Mouse (Mus musculus) right cerebral cortex, postnatal 25 days (tissue): ENCODE data around the gene Rfx8.
"Not testable (repeated sequence)": the region's sequence is repeated elsewhere in the genome, so short reads cannot be mapped to it uniquely, and the experiment has no call there.

ENCODE experiments used
- DNase-seq: peaks from one replicate; pipeline ENCODE4 v3.0.0; 2022

Rfx8 gene

DNA sequence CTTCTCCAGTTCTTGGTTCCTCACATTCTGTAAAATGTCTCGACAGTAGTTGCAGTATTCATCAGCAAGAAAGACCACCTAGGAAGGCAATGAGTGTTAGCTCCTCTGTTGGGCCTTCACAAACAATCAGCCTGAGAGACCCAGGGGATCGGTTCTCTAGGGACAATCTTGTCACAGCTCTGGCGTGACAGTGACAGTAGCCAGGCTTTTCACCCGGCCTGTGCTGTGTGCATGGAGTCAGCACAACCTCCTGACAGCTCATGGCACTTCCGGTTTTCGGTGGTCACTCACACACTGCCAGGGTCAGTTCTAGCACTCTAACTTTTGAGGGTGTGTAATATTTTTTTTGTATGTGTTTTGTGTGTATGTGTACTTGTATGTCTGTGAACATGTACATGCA, 32.2 kb downstream of the Rfx8 start:
- no peak for DNase-seq

DNA sequence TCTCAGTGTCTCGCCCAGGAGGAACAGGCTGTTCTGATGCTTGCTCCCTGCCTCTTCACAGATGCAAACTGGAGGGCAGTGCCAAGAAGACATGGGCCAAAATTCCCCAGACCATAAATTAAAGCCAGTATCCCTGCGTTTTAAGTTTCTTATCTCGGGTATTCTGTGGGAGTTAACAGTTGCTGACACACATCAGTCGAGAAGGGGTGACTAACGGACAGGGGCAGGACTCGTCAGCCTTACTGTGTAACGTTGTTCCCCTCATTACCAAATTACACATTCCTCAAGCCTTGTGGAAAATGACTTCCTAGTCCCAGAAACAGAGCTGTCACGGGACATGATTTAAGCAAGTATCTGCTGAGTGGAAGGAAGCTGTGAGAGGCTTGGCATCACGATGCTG, 33.5 kb downstream of the Rfx8 start:
- no peak for DNase-seq

DNA sequence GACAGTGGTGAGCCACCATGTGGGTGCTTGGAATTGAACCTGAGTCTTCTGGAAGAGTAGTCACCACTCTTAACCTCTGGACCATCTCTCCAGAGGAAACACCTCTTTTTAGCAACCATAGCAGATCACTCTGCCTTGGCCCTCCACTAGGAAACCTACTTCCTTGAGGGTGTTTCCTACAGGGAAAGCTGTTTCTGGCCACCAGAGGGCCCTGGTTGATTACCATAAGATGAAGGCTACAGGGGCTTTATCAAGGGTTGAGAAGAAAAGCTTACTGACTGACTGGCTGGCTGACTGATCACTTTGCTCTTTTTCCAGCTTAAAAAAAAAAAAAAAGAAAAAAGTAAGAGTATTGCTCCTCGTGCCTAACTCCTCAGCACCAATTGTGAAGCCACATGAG, 35.0 kb downstream of the Rfx8 start:
- peak; percentile 66 for DNase-seq

DNA sequence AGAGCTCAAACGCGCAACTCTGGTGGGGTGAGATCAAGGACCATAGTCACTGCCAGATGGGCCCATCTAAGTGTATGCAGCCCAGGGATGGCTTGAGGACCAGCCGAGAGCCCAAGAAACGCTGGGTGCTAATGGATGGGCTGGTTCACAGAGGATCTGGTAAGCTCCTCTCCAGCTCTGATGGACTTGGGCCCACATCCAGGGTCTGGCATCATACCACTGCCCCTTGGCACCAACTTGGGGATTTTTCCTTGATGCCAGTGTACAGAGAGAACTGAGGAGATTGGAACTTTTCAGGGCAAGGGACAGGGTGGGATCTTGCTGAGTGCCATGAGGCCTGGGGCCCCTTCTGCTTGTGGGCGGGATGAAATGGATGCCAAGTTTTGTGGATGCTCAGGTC, 39.2 kb downstream of the Rfx8 start:
- DNase-seq: no peak

DNA sequence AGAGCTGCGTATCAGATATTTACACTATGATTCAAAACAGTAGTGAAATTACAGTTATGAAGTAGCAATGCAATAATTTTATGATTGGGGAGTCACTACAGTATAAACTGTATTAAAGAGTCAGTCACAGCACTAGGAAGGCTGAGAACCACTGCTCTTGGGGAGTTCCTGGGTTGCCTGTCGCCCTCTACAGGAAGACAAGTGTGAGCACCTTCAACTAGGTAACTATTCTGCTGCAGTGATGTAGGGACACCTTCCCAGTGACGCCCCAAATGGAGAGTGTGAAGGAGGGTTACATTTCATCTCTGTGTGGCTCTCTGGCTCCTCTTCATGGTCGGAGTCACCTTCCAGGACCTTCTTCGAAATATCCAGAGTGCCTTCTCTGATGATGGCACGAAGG, 40.3 kb downstream of the Rfx8 start:
- no peak for DNase-seq

DNA sequence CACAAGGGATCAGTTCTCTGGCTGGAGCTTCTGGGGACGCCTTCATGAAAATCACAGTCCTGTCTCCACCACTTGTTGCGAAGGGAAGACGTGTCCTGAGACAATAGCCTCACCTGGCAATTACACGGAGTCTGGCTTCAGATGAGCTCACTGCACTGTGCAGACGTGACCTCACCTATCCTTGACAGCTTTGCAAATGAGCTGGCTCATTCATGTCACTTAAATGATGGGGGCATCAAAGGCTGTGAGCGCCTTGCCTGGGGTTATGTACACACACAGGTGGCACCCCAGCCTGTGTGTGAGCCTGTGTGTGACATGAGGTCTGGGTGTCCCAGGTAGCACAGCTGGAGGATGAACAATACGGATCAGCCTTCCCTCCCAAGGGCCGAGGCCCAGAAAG, 41.9 kb downstream of the Rfx8 start:
- DNase-seq: no peak

DNA sequence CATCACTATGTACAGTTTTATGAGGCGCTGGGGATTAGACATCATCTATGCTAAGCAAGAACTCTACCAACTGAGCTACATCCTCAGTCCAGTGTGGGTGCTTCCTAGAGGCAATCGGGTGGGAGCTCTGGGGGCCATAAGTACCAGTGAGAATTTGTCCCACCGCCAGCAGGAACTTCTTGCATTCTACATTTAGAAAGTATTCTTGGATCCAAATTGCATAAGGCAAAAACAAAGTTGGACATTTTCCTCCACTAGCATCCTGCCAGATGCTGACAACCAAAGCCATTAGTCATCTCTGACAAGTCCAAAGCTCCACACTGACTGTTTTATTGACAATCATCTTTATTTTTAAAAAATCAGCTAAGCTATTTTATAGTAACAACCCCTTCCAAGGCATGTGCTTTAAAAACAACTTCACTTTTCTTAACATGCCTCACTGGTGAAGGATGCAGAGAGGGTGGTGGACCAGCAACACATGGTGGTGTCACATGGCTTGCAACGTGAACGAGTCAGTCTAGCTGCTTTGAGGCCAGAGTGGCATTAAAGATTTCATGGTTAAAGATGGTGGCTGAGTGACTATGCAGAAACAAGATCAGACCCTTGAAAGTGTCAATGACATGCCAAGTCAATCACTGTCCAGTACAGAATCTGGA, 44.4 kb downstream of the Rfx8 start:
- peak; percentile 36 for DNase-seq

DNA sequence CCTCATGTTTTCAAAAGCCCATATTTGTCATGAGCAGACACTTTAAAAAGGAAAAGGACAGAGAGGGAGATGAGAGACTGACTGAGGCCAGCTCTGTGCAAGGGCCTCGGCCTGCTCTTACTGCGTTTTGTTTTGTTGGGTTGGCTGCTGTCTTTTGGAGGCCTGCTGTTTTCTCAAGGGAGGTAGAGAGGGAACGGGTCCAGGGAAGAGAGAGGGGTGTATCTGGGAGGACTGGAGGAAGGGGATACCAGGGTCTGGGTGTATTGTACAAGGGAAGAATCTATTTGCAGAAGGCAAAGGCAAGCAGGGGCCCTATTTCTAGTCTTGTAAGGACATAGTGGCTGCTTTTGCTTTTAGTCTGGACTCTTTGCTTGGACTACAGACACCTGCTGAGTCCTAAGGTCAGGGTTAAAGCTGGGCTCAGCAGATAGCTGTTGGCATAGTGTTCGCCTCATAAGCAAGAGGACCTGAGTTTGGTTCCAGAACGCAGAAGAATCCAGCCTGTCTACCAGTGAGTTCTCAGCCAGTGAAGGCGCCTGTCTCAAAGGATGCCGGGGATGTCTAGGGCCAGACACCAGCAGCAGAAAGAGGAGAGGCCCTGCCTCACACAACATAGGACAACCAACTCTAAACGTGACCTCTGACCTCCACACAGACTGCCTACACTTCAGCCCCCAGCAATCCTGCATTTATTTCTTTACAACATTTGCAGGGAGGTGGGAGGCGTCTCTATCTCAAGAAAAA, 48.3 kb downstream of the Rfx8 start:
- no peak for DNase-seq

DNA sequence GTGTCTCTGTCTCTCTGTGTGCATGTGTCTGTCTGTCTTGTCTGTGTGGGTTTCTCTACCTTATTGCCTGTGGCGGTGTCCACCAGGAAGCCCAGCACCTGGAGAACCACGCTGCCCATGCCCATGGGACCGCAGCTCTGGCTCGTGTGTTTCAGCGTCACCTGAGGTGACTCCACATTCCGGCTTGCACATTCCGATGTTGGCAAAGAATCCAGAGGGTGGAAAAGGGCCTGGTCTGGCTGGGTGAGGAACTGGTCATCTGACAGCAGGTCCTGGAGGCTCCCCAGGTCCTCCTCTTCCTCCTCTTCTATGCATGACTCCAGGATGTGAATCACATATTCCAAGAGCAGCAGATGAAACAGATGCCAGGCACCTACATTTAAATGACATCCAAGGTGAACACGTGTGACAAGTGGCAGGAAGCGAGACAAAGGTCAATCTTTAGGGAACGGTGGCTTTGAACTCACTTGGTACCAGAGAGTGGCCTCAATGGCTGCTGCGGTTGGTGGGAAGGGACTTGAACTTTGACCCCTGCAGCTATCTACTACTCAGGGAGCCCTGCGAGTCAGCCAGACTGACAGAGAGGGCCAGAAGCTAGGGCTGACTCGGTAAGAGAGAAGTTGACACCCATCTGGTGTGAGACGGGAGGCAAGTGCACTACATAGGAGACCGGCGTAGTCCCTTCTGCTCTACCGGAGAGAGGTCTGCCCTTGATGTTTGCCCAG, 50.4 kb downstream of the Rfx8 start:
- no peak for DNase-seq

DNA sequence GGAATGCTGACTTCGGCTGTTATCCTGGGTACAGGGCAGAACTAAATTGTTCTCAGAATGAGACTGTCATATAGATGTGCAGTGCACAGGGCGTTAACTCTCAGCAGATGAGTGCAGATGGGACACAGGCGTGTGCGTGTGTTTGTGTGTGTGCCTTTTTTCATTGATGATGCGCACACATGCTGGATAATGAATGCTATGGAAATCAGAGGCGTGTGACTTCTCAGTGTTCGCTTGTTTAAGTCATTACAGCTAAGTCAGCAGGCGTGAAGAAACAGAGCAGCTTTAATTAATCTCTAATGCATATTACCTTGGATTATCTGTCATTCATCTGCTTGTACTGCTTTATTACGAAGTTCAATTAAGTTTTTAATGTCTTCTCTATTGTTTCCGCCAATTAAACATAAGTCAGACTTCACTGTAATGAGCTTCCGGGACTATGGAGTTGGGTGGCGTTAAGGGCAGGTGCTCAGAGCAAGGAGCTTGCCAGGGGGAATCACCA, 54.0 kb downstream of the Rfx8 start:
- DNase-seq: no peak

DNA sequence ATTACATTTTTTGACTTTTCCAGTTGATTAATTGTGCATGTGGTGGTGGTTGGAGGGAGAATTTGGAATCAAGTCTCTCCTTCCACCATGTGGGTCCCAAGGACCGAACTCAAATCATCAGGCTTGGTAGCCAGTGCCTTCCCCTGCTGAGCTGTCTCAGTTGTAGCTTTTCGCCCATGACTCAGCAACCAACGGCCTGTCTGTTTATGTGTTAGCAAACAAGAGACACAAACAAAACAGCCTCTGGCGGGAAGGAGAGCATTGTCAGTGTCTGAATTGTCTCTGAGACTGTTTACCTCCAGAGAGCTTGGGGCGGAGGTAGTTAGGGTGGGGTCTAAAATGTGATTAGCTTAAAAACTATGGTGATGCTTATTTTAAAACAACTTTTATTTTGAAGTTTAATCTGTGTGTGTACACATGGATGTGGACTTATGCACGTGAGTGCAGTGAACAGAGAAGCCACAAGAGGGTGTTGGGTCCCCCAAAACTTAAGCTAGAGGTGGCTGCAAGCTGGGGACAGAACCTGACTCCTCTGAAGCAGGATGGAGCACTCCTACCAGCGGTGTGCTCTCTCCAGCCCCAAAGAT, 56.7 kb downstream of the Rfx8 start:
- no peak for DNase-seq

DNA sequence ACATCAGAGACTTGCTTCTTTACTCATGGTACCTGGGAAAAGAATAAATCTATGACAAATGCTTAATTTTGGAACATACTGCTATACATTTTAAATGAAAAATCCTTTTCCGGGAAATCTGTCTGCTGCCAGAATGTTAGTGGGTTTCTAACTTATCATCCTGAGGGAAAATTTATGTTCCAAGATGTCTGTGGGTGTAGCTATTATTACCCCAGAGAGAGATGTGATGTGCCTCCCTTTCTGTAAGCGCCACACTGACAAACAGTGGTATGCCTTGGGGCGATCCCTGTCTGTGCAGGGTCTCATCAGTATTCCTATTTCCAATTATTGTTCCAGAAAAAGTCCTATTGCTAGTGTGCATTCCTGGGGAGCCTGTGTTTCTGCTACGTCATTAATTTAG, 57.7 kb downstream of the Rfx8 start:
- DNase-seq: no peak

DNA sequence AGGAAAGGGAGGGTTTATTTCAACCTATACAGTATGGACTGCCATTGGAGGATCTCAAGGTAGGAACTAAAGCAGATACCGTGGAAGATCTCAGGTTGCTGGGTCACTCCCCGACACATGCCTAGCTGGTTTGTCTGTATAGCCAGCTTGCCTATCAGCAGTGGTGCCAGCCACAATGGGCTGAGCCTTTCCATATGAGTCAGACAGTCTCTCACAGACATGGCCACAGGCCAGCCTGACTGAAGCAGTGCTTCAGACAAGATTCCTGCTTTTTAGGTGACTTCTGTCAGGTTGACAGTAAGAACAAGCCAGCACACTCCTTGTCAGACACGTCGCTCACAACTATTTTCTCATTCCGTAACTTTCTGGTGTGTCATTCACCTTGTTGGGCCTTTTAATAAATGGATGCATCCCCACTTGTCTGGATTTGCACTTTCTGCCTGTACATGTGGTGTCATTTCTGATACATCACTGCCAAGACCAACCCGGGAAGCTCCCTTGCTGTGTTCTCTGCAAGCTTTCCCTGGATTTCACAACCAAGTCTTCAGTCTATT, 63.7 kb downstream of the Rfx8 start:
- DNase-seq: no peak

DNA sequence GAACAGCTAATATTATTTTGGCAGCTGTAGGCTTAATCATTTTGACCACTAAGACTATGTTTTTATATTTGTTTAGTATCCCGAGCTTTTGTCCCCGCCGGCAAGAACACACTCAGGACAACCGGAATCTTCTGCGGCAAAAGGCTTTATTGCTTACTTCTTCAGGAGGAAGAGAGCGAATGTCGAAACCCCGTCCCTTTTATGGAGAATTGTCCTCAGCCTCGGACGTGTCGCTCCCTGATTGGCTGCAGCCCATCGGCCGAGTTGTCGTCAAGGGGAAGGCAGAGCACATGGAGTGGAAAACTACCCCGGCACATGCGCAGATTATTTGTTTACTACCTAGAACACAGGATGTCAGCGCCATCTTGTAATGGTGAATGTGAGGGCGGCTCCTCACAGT, 65.9 kb downstream of the Rfx8 start:
- DNase-seq: not testable (repeated sequence)

DNA sequence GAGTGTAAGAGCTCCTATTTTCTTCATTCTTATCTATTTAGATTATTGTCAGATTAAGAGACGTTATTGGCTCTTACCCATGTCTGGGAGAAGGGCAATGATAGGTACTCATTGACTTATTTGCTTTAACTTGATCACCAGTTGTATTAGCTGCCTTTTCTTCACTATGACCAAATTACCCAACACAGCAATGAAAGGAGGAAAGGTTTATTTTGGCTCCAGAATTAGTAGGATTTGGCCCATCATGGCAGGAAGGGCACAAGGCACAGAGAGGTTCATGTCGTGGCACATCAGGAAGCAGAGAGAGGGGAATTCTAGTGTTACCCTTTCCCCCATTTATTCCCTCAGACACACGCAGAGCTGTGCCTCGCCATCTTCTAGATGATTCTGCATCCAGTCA, 67.8 kb downstream of the Rfx8 start:
- DNase-seq: no peak

DNA sequence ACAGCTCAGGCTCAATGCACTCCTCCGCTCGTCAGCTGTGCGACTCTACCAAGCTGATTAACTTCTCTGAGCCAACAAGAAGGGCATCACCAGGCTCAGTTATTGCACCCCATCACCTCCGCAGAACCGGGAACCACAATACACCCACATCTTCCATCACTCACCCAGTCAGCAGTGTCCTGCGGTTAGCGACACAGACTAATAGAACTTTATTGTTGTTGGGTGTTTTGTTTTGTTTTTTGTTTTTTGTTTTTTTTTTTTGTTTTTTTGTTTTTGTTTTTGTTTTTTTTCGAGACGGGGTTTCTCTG, 69.6 kb downstream of the Rfx8 start, which contains the start of gene Creg2:
Gene Creg2, minus strand, starts transcription at position 234 of the 308 bp plus-strand sequence.
- no peak for DNase-seq

DNA sequence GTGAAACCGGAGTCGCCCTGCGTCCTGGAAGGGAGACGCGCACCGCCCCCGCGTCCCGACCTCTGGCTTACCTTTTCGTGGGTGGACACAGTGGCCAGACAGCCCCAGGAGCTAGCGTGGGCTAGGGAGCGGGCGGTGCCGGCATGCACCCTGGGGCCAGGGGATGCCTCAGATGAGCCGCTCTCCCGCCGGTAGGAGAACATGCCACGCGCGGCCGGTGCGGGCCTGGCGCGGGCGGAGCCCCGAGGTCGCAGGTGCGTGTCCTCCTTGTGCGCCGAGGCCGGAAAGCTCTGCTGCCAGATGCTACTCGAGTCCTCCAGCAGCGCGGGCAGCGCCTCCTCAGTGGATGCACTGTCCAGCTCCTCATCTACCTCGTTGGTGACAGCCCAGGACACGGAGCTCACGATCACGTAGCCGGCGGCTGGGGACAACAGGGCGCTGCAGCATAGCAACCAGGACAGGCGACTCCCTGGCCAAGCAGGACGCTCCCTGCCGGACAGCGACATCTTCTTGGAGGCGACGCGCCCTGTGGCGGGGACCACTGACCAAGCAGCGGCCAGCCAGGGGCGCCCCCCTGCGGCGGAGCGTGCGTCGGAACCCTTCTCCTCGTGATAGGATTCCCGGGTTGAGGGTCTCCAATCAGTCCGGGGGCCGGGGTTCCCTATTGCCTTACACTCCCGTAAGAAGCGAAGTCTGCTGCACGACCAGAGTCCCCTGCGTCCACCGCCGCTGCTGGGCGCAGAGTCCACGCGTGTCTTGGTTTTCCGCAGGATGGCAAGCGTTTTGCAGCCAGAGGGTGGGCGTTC, 70.2 kb downstream of the Rfx8 start:
- DNase-seq: peak; percentile 79

DNA sequence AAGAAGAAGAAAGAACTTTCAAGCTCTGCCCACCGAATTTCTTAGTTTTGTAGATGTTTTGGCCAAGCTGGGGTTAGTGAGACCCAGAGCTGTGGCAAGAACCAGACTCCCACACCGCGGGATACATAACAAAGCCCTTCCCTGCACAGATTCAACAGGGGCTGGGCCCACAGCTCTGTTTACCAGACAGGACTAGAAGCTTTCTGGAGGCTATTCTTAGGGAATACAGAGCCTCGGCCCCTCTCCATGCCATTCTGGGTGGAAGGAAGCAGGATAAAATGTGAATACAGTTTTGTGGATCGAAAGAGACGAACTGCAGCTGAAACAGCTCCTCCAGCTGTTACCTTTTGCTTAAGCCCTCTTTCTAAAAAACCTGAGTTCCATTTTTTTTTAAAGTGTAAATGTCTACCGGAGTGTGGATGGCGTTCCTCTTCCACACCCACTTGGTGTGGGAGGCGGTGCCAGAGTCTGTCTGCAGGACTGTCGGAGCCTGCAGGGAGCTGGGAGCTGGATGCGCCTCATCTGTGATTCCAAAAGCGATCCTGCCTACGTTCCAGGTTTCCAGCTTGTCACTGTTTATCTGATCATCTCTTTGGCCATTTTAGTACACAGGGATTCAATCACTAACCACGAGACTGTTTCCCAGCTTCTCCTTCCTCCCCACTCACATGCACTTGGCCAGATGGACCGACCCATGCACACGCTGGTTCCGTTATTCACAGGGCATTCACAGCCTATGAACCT, 70.9 kb downstream of the Rfx8 start:
- peak; percentile 79 for DNase-seq

DNA sequence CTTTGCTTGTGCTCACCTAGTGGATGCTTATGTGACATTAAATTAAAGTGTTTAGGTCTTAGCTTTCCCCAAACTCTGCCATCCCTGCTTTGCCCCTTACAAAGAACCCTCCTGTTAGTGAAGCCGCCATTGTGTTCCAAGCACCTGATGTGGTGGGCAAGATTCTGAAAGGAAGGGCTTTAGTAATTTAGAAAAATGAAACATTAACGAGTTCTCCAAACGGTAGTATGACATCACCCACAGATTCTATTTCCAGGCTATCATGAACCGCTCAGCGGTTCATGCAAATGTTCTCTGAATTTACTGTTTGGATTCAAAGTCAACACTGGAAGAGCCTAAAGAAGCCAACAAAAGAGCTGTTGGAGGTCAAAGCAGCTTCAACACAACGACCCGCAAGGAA, 72.2 kb downstream of the Rfx8 start:
- DNase-seq: no peak

DNA sequence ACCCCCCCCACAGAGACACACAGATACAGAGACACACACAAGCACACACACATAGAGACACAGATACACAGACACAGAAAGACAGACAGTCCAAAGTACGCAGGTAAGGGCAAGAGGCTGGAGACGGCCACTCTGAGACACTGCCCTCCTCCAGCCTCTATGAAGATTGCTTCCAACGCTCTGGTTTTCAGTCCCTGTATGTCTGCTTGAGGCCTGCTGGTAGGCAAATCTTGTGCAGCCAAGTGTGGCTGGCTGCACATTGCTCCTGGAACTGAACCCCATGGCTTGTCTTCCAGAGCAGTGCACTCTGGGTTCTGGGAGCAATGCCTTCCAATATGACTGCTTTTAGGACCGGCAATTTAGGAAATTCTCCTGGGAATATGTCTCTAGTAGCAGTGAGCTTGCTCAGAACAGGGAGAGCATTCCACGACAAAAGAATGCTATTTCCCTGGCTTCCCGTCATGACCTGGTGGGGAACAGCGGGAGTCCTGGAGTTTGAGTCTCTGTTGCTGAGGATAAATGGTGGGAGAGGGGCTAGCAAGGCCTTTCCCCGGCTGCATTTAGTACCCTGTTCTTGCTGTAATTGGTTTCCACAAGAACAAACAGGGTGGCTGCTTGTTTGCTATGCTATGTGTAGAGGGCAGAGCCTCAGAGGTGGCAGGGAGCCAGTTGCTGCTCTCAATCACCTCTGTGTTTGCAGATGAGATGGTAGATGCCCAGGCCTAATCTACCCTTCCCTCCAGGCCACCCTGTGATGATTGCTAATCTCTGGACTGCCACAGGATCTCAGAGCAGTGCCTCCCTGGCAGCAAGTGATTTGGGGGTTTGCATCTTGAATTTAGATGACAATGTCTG, 74.7 kb downstream of the Rfx8 start:
- DNase-seq: no peak

DNA sequence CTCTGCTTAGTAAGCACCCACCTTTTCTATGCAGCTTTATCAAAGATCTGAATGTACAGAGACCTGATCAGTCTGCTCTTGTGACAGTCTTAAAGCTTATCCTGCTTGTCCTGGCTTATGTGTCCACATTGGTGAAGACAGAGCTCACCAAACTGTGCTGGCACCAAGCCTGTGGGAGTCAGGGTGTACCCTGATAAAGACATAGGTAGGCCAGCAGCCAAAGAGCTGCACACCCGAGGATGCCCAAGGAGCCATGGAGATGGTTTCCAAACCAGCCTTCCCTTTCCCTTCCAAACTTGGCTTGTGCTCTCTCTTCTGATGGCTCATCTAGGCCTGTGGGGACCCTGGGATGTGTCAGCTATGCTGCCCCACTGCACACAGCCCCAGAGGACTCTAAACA, 76.5 kb downstream of the Rfx8 start:
- no peak for DNase-seq
